Mouse (Mus musculus) neural tube, embryonic 12.5 days (tissue): ENCODE data around the gene Orai3. TPM values are rescaled to one million over a fixed set of nuclear protein-coding genes. Genes with fewer than 3 reads are reported as not detected.

Experiments used
- ATAC-seq: fragments of 200-750 bp; cut with Nextera tagmentation; 2 replicates; pipeline ENCODE4 v1.8.0; 2017; ENCODE audit warnings: low read depth, mild to moderate bottlenecking, moderate TSS enrichment, moderate library complexity; ENCODE audit not compliant: low FRiP score
- H3K27ac ChIP-seq: fragments of 300-500 bp; sonication (generic); 2 replicates; pipeline ENCODE4 v1.5.1; 2016
- H3K27me3 ChIP-seq: fragments of 300-500 bp; sonication (generic); replicated peaks from 2 replicates; pipeline ENCODE4 v1.6.1; 2016; ENCODE audit warnings: mild to moderate bottlenecking
- H3K36me3 ChIP-seq: fragments of 300-500 bp; sonication (generic); 2 replicates; pipeline ENCODE4 v1.6.1; 2016; ENCODE audit warnings: mild to moderate bottlenecking
- H3K4me1 ChIP-seq: fragments of 300-500 bp; sonication (generic); 2 replicates; pipeline ENCODE4 v1.6.1; 2016
- H3K4me2 ChIP-seq: fragments of 300-500 bp; sonication (generic); replicated peaks from 2 replicates; pipeline ENCODE4 v1.6.1; 2016; ENCODE audit warnings: mild to moderate bottlenecking
- H3K4me3 ChIP-seq: fragments of 300-500 bp; sonication (generic); 2 replicates; pipeline ENCODE4 v1.5.1; 2016
- H3K9ac ChIP-seq: fragments of 300-500 bp; sonication (generic); 2 replicates; pipeline ENCODE4 v1.6.1; 2016; ENCODE audit warnings: mild to moderate bottlenecking
- H3K9me3 ChIP-seq: fragments of 300-500 bp; sonication (generic); 2 replicates; pipeline ENCODE4 v1.6.1; 2016; ENCODE audit warnings: mild to moderate bottlenecking
- WGBS: fragments of 180-500 bp; shearing (Covaris S2); methylation state at CpG from one replicate; pipeline ENCODE4 v1.1.7; 2016; 5-methylcytosine and 5-hydroxymethylcytosine counted together
- polyA plus RNA-seq: library from polyadenylated mRNA; unstranded; fragments of >200 nt; fragmentation: Nextera tagmentation; extraction: Ambion mirVana; gene quantifications from 2 replicates; pipeline ENCODE4 v1.2.1, GENCODE M21; 2016

The Orai3 gene
- polyA plus RNA-seq, 1 experiment from 2014 or later, result 7.9 TPM

GRCm38 (mm10) chr7:127777474-127778266 is 8.1 kb downstream of the Orai3 start:
- H3K4me2 ChIP-seq, result peak overlapping the region; percentile 88
- ATAC-seq, result peak; percentile 39
- peaks cover 36% of the 10 kb centered on the region for H3K36me3 ChIP-seq
- H3K9me3 ChIP-seq, result no peaks in the 10 kb centered on the region
- no peaks in the 10 kb centered on the region for H3K27me3 ChIP-seq
- peaks cover 11% of the 10 kb centered on the region for H3K4me1 ChIP-seq
- WGBS, result 3% methylated on average over 66 of the region's 66 CpGs
- H3K27ac ChIP-seq, result peak overlapping the region; percentile 78
- peak overlapping the region; percentile 92 for H3K4me3 ChIP-seq
- H3K9ac ChIP-seq, result peak overlapping the region; percentile 92

- H3K9me3 ChIP-seq, result no peaks in the 10 kb centered on the region
- peak overlapping the region; percentile 92 for H3K4me3 ChIP-seq
- peaks cover 11% of the 10 kb centered on the region for H3K4me1 ChIP-seq
- no peaks in the 10 kb centered on the region for H3K27me3 ChIP-seq
- no peak overlapping the region for H3K27ac ChIP-seq
- peaks cover 40% of the 10 kb centered on the region for H3K36me3 ChIP-seq
- no peak for ATAC-seq
- peak overlapping the region; percentile 92 for H3K9ac ChIP-seq
- peak overlapping the region; percentile 88 for H3K4me2 ChIP-seq
- 87% methylated on average over 4 of the region's 4 CpGs for WGBS
These were observed 8.7 kb downstream of the Orai3 start for GRCm38 (mm10) chr7:127778350-127778749.

- Histone ChIP-seq H3K4me1 (no peaks in the 10 kb centered on the region), H3K9ac (no peak within 1 kb of the TSS), H3K27ac (no peak within 1 kb of the TSS), H3K4me3 (no peak within 1 kb of the TSS), H3K36me3 (peaks cover 96% of the 10 kb centered on the region), H3K4me2 (no peak within 1 kb of the TSS), H3K27me3 (no peaks in the 10 kb centered on the region), H3K9me3 (no peaks in the 10 kb centered on the region)
- no peak for ATAC-seq
- 92% methylated on average over 7 of the region's 7 CpGs for WGBS
These were observed 15.7 kb downstream of the Orai3 start, which contains the start of gene Gm49388 for GRCm38 (mm10) chr7:127785308-127785707. TSS of gene Gm49388 (plus strand) at chr7:127785608.

GRCm38 (mm10) chr7:127797076-127797845 is 27.6 kb downstream of the Orai3 start:
- H3K9ac ChIP-seq, result no peak overlapping the region
- no peaks in the 10 kb centered on the region for H3K27me3 ChIP-seq
- no peak overlapping the region for H3K27ac ChIP-seq
- no peaks in the 10 kb centered on the region for H3K4me1 ChIP-seq
- H3K36me3 ChIP-seq, result peaks cover 79% of the 10 kb centered on the region
- ATAC-seq, result no peak
- 95% methylated on average over 23 of the region's 23 CpGs for WGBS
- no peak overlapping the region for H3K4me3 ChIP-seq
- no peaks in the 10 kb centered on the region for H3K9me3 ChIP-seq
- no peak overlapping the region for H3K4me2 ChIP-seq

- Histone ChIP-seq H3K27me3 (no peaks in the 10 kb centered on the region), H3K4me1 (no peaks in the 10 kb centered on the region), H3K36me3 (peaks cover 76% of the 10 kb centered on the region), H3K9ac (no peak overlapping the region), H3K4me3 (no peak overlapping the region), H3K4me2 (no peak overlapping the region), H3K9me3 (no peaks in the 10 kb centered on the region), H3K27ac (no peak overlapping the region)
- ATAC-seq, result no peak
- WGBS, result 95% methylated on average over 4 of the region's 4 CpGs
These were observed 29.0 kb downstream of the Orai3 start for GRCm38 (mm10) chr7:127798591-127798990.

- Histone ChIP-seq H3K4me2 (no peak overlapping the region), H3K4me1 (no peaks in the 10 kb centered on the region), H3K4me3 (no peak overlapping the region), H3K27ac (no peak overlapping the region), H3K27me3 (no peaks in the 10 kb centered on the region), H3K9me3 (no peaks in the 10 kb centered on the region), H3K36me3 (peaks cover 73% of the 10 kb centered on the region), H3K9ac (no peak overlapping the region)
- 92% methylated on average over 13 of the region's 13 CpGs for WGBS
- ATAC-seq, result no peak
These were observed 29.6 kb downstream of the Orai3 start for GRCm38 (mm10) chr7:127799211-127799610.

GRCm38 (mm10) chr7:127799738-127800137 is 30.1 kb downstream of the Orai3 start:
- H3K27ac ChIP-seq, result no peak overlapping the region
- WGBS, result 96% methylated on average over 1 of the region's 1 CpGs
- ATAC-seq, result no peak
- no peak overlapping the region for H3K4me3 ChIP-seq
- H3K4me2 ChIP-seq, result no peak overlapping the region
- no peaks in the 10 kb centered on the region for H3K9me3 ChIP-seq
- H3K9ac ChIP-seq, result no peak overlapping the region
- H3K36me3 ChIP-seq, result peaks cover 70% of the 10 kb centered on the region
- H3K4me1 ChIP-seq, result no peaks in the 10 kb centered on the region
- no peaks in the 10 kb centered on the region for H3K27me3 ChIP-seq

GRCm38 (mm10) chr7:127800435-127801009 is 30.9 kb downstream of the Orai3 start, which contains the start of gene Hsd3b7:
TSS of gene Hsd3b7 (plus strand) at chr7:127800604.
- no peak within 1 kb of the TSS for H3K4me3 ChIP-seq
- no peaks in the 10 kb centered on the region for H3K27me3 ChIP-seq
- H3K36me3 ChIP-seq, result peaks cover 64% of the 10 kb centered on the region
- H3K9ac ChIP-seq, result no peak within 1 kb of the TSS
- ATAC-seq, result peak; percentile 71
- WGBS, result 38% methylated on average over 6 of the region's 6 CpGs
- no peaks in the 10 kb centered on the region for H3K4me1 ChIP-seq
- no peak within 1 kb of the TSS for H3K27ac ChIP-seq
- H3K4me2 ChIP-seq, result peak within 1 kb of the TSS; percentile 39
- no peaks in the 10 kb centered on the region for H3K9me3 ChIP-seq

- H3K4me1 ChIP-seq, result no peaks in the 10 kb centered on the region
- H3K4me2 ChIP-seq, result 0 out of 2 replicates have a peak overlapping the region, but pooled peaks have one; percentile 39
- no peak for ATAC-seq
- H3K36me3 ChIP-seq, result peaks cover 58% of the 10 kb centered on the region
- no peak overlapping the region for H3K4me3 ChIP-seq
- no peak overlapping the region for H3K27ac ChIP-seq
- WGBS, result 90% methylated on average over 8 of the region's 8 CpGs
- no peak overlapping the region for H3K9ac ChIP-seq
- no peaks in the 10 kb centered on the region for H3K27me3 ChIP-seq
- H3K9me3 ChIP-seq, result no peaks in the 10 kb centered on the region
These were observed 31.5 kb downstream of the Orai3 start for GRCm38 (mm10) chr7:127801010-127801621.

GRCm38 (mm10) chr7:127802313-127802712 is 32.7 kb downstream of the Orai3 start:
- WGBS, result 92% methylated on average over 17 of the region's 17 CpGs
- Histone ChIP-seq H3K9me3 (no peaks in the 10 kb centered on the region), H3K4me3 (no peak overlapping the region), H3K27ac (no peak overlapping the region), H3K9ac (0 out of 2 replicates have a peak overlapping the region, but pooled peaks have one; percentile 8), H3K36me3 (peaks cover 52% of the 10 kb centered on the region), H3K4me2 (no peak overlapping the region), H3K4me1 (no peaks in the 10 kb centered on the region), H3K27me3 (no peaks in the 10 kb centered on the region)
- ATAC-seq, result no peak

- Histone ChIP-seq H3K9ac (no peak overlapping the region), H3K4me3 (no peak overlapping the region), H3K9me3 (no peaks in the 10 kb centered on the region), H3K36me3 (peaks cover 33% of the 10 kb centered on the region), H3K27ac (no peak overlapping the region), H3K27me3 (no peaks in the 10 kb centered on the region), H3K4me2 (no peak overlapping the region), H3K4me1 (no peaks in the 10 kb centered on the region)
- WGBS, result 56% methylated on average over 5 of the region's 5 CpGs
- ATAC-seq, result no peak
These were observed 39.2 kb downstream of the Orai3 start for GRCm38 (mm10) chr7:127808821-127809220.

GRCm38 (mm10) chr7:127809846-127810245 is 40.2 kb downstream of the Orai3 start:
- Histone ChIP-seq H3K27ac (no peak overlapping the region), H3K9ac (no peak overlapping the region), H3K4me2 (no peak overlapping the region), H3K9me3 (no peaks in the 10 kb centered on the region), H3K27me3 (no peaks in the 10 kb centered on the region), H3K4me1 (no peaks in the 10 kb centered on the region), H3K36me3 (peaks cover 36% of the 10 kb centered on the region), H3K4me3 (no peak overlapping the region)
- 82% methylated on average over 1 of the region's 1 CpGs for WGBS
- ATAC-seq, result no peak
